Mouse (Mus musculus) erythroblast, embryonic 14.5 days (primary cell): Measurements from ENCODE around the gene Prtn3.
A peak's percentile ranks its signal among the peaks of the same experiment; 100 is the strongest.

Experiments used
- GATA1 ChIP-seq: IDR thresholded peaks from 2 replicates; pipeline ENCODE4 v1.6.1; 2012; ENCODE audit warnings: low read length, inconsistent platforms, mixed read lengths
- TAL1 ChIP-seq: IDR thresholded peaks from 3 replicates; pipeline ENCODE4 v1.6.1; 2012; ENCODE audit warnings: low read length, inconsistent platforms, mixed read lengths

DNA sequence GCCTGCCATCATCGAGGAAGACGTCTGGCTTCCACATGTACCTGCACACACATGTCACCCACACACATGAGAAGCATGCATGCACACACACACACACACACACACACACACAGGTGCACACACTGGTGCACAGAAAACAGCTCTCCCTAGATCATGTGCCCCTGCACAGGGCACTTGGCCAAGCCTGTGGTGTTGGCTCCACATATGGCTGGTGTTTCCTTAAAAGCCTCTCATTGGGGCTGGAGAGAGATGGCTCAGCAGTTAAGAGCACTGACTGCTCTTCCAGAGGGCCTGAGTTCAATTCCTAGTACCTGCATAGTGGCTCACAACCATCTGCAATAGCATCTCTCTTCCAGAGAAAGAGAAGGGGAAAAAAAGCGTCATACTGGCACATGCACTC, 42.7 kb upstream of the Prtn3 start:
- TF ChIP-seq TAL1 (0 out of 3 replicates have a peak, but pooled peaks have one; percentile 21), GATA1 (no peak)
